Mouse (Mus musculus) liver, embryonic 12.5 days (tissue): ENCODE measurements at regions not wholly inside any gene's neighbourhood (a gene's known extent, or its start where the extent isn't known, plus 50 kb on each side); places are given as distances from the start of the nearest gene placed in this dataset.

Source experiments
- ATAC-seq: fragments of 200-750 bp; cut with Nextera tagmentation; 2 replicates; pipeline ENCODE4 v1.8.0; 2017; ENCODE audit warnings: moderate number of reproducible peaks, mild to moderate bottlenecking, moderate library complexity
- H3K27ac ChIP-seq: fragments of 300-500 bp; sonication (generic); 2 replicates; pipeline ENCODE4 v1.5.1; 2016; ENCODE audit warnings: mild to moderate bottlenecking
- H3K27me3 ChIP-seq: fragments of 300-500 bp; sonication (generic); replicated peaks from 2 replicates; pipeline ENCODE4 v1.6.1; 2016; ENCODE audit warnings: mild to moderate bottlenecking, moderate library complexity
- H3K36me3 ChIP-seq: fragments of 300-500 bp; sonication (generic); 2 replicates; pipeline ENCODE4 v1.6.1; 2016; ENCODE audit warnings: mild to moderate bottlenecking, moderate library complexity
- H3K4me1 ChIP-seq: fragments of 300-500 bp; sonication (generic); 2 replicates; pipeline ENCODE4 v1.6.1; 2016
- H3K4me2 ChIP-seq: fragments of 300-500 bp; sonication (generic); 2 replicates; pipeline ENCODE4 v1.6.1; 2016; ENCODE audit warnings: mild to moderate bottlenecking, moderate library complexity
- H3K4me3 ChIP-seq: fragments of 300-500 bp; sonication (generic); 2 replicates; pipeline ENCODE4 v1.5.1; 2016; ENCODE audit warnings: mild to moderate bottlenecking, moderate library complexity
- H3K9ac ChIP-seq: fragments of 300-500 bp; sonication (generic); 2 replicates; pipeline ENCODE4 v1.6.1; 2016; ENCODE audit warnings: mild to moderate bottlenecking, moderate library complexity
- H3K9me3 ChIP-seq: fragments of 300-500 bp; sonication (generic); replicated peaks from 2 replicates; pipeline ENCODE4 v1.6.1; 2016; ENCODE audit warnings: mild to moderate bottlenecking, moderate library complexity
- WGBS: fragments of 180-500 bp; shearing (Covaris S2); methylation state at CpG from one replicate; pipeline ENCODE4 v1.1.7; 2016; ENCODE audit not compliant: insufficient replicate concordance; 5-methylcytosine and 5-hydroxymethylcytosine counted together

DNA sequence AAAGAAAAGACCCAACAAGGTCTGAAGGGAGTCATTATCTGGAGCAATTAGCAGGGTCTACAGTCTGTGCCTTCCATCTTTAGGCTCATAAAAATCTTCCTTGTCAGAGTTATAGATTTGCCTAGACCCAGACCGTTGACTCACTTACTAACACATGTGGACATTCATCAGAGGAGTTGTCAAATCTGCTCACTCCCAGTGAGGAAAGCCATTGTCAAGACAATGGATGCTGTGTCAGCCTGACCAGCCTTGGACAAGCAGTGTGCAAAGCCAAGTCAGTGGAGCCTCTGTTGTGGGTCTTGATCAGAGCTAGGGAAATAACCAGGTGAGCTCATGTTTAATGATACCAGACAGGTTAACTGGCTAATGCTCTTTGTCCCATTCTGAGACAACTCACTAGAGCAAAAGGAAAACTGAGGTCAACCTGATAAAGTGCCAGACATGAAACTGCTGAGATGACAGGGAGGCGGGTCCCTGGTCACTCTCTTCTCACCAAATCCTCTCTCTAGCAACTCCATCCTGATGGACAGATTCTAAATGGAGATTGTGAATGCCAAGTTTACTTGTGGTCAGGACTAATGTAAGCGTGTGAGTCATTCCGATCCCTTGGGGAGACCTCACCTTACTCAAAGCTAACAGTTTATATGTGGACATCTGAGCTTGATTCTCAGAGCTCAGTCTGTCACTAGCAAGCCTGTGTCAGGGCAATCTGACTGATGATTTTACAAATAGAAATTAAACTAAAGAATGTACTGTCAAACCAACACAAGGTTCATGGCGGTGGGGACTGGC lies 320.6 kb upstream of the Gm26657 start:
- no peaks in the 10 kb centered on the region for H3K27me3 ChIP-seq
- no peak for ATAC-seq
- WGBS = 68% methylated on average over 5 of the region's 5 CpGs
- H3K4me1 ChIP-seq = no peaks in the 10 kb centered on the region
- H3K9me3 ChIP-seq = no peaks in the 10 kb centered on the region
- no peak overlapping the region for H3K27ac ChIP-seq
- no peak overlapping the region for H3K9ac ChIP-seq
- no peak overlapping the region for H3K4me2 ChIP-seq
- H3K36me3 ChIP-seq = no peaks in the 10 kb centered on the region
- H3K4me3 ChIP-seq = no peak overlapping the region

DNA sequence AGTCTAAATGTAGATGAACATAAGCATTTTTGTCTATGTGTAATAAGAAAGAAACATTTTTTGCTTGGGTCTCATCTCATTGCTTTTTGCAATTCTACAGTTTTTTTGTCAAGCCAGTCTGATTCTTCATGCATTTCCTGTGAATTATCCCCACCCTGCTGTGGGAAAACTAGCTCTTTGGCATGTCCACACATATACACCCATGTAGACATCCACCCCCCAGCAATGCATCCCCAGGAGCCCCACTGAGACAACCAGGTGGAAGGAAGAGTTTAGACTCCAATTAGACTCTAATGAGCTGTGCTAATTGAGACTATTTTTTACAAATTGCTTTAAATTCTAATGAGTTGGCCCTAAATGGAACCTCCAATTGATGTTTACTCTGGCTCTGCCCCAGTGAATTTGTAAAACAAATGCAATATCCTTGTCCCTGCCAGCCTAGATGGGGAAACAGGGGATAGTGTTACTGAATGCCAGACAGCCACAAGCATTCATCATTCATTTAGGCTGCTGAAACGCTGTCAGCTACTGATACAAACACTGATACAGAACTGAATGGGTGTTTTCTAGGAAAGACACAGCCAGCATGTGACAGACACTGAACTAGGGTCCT lies 328.7 kb upstream of the Gm26657 start:
- Histone ChIP-seq H3K4me2 (no peak overlapping the region), H3K9me3 (no peaks in the 10 kb centered on the region), H3K27ac (no peak overlapping the region), H3K27me3 (no peaks in the 10 kb centered on the region), H3K9ac (no peak overlapping the region), H3K36me3 (no peaks in the 10 kb centered on the region), H3K4me3 (no peak overlapping the region), H3K4me1 (no peaks in the 10 kb centered on the region)
- 34% methylated on average over 1 of the region's 1 CpGs for WGBS
- ATAC-seq = no peak

DNA sequence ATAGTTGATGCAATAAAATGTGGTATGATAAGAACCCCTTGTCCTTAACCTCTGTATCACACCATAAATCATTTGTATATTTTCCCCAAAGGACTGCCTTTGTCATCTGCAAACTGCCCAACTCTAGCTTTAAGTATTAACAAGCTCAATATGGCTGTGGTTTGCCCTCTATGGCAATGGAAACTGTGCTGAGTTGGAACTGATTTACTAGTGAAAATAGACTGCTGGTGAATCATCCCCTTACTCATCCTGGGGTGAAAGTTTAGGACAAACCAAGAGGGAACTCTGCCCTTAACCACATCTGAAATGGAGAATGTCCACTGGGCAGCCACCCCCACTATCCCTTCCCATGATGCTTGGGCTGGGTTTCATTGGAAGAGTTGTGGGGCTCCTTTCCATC lies 346.1 kb upstream of the Gm26657 start:
- Histone ChIP-seq H3K36me3 (no peaks in the 10 kb centered on the region), H3K27me3 (no peaks in the 10 kb centered on the region), H3K27ac (no peak overlapping the region), H3K9me3 (no peaks in the 10 kb centered on the region), H3K4me2 (no peak overlapping the region), H3K4me3 (no peak overlapping the region), H3K4me1 (no peaks in the 10 kb centered on the region), H3K9ac (no peak overlapping the region)
- ATAC-seq = no peak

DNA sequence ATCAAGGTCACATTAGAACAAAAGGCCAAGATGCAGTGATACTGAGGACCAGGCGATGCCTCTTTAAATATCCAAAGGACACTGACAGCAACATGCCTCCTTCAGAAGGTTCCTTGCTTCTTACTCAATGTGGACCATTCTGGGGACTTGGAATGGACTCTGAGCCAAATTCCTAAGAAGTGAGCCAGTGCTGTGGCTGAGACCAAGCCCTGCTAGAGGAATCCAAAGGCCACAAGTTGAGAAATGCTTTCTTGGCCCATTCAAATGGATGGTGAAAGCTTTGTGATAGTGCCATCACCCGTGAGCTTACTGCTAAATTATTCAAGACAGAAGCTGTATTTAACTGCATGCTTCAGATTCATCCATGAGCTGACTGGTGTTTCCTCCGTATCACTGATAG lies 352.8 kb upstream of the Gm26657 start:
- H3K4me1 ChIP-seq = no peaks in the 10 kb centered on the region
- H3K4me2 ChIP-seq = no peak overlapping the region
- 53% methylated on average over 3 of the region's 3 CpGs for WGBS
- no peaks in the 10 kb centered on the region for H3K27me3 ChIP-seq
- no peaks in the 10 kb centered on the region for H3K36me3 ChIP-seq
- no peak overlapping the region for H3K27ac ChIP-seq
- no peak for ATAC-seq
- no peak overlapping the region for H3K4me3 ChIP-seq
- H3K9me3 ChIP-seq = no peaks in the 10 kb centered on the region
- no peak overlapping the region for H3K9ac ChIP-seq

DNA sequence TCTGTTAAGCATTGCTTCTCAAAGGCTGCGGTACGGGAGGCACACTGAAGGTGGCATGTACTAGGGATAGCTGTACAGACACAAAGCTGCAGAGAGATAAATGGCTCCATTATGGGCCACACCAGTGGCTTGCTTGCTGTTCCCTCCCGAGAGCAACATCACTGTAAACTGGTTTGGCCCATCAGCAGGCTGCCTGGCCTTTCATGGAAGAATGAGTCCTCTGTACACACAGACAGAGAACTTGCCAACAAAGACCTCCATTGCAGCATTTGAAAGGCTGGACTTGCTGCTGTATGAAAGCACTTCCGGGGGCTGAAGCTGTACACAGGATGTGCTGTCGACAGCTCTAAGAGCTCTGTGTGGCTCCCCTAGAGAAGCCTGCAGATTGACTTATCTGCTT lies 364.1 kb upstream of the Gm26657 start:
- no peak for ATAC-seq

DNA sequence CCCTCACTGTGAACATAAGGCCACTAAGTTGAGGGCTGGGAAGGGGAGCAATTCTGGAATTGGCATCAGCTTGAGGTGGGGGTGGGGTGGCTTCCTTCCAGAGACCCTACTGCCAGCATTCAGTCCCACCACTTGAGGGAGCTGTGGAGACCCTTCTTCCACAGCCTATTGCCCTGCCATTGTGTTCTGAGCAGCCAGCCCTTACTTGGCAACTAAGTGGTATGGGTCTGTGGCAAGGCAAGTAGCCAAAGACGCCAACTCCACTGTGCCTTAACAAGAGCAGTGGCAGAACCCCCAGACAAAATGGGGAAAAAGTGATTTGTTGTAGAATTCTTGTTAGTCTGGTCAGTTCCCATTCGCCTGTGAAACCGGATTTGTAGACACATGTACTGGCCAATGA lies 365.4 kb upstream of the Gm26657 start:
- Histone ChIP-seq H3K9ac (no peak overlapping the region), H3K4me2 (no peak overlapping the region), H3K27me3 (no peaks in the 10 kb centered on the region), H3K27ac (no peak overlapping the region), H3K4me1 (no peaks in the 10 kb centered on the region), H3K9me3 (no peaks in the 10 kb centered on the region), H3K36me3 (no peaks in the 10 kb centered on the region), H3K4me3 (no peak overlapping the region)
- 77% methylated on average over 3 of the region's 3 CpGs for WGBS
- ATAC-seq = no peak

More for the DNA sequence above, 364.1 kb upstream of the Gm26657 start:
- Histone ChIP-seq H3K27me3 (no peaks in the 10 kb centered on the region), H3K4me2 (no peak overlapping the region), H3K36me3 (no peaks in the 10 kb centered on the region), H3K9me3 (no peaks in the 10 kb centered on the region), H3K4me3 (no peak overlapping the region), H3K9ac (no peak overlapping the region), H3K4me1 (no peaks in the 10 kb centered on the region), H3K27ac (no peak overlapping the region)
- 66% methylated on average over 5 of the region's 5 CpGs for WGBS

DNA sequence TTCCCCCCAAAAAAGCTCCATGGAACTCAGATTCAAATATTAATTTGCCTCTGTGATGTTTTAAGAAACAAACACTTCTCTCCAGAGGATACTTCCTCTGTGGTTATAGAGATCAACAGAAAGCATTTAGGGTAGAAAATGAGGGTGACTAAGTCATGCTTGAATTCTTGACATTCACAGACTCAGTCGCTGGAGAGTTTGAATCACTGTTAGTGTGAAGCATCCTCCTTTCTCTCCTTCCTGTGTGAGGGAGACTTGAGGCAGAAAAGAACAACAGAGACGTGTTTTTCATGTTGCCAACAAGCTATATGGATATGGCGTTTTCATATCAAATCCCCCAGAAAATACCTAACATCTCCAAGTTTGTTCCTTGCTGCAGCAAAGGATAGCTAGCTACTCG lies 366.1 kb upstream of the Gm26657 start:
- ATAC-seq = no peak
- WGBS = 67% methylated on average over 4 of the region's 4 CpGs
- H3K9ac ChIP-seq = no peak overlapping the region
- H3K27me3 ChIP-seq = no peaks in the 10 kb centered on the region
- H3K27ac ChIP-seq = no peak overlapping the region
- no peak overlapping the region for H3K4me2 ChIP-seq
- no peak overlapping the region for H3K4me3 ChIP-seq
- H3K9me3 ChIP-seq = no peaks in the 10 kb centered on the region
- no peaks in the 10 kb centered on the region for H3K36me3 ChIP-seq
- no peaks in the 10 kb centered on the region for H3K4me1 ChIP-seq

DNA sequence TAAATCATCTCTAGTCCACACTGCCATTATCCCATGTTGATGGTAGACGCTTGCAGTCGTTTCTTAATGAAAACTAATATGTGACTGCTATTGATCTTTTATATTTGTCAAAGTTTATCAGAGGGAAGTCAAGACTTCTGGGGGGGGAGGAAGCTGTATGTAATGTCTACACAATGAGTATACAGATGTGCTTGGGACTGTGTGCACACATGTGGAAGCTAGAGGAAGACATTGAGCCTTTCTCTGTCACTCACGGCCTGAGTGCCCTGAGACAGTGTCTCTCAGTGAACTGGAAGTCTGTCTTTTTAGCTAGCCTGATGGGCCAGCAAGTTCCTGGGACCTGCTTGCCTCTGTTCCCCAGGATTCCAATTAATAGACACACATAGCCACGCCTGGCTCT lies 366.7 kb upstream of the Gm26657 start:
- Histone ChIP-seq H3K9me3 (no peaks in the 10 kb centered on the region), H3K27me3 (no peaks in the 10 kb centered on the region), H3K4me2 (no peak overlapping the region), H3K4me3 (no peak overlapping the region), H3K4me1 (no peaks in the 10 kb centered on the region), H3K9ac (no peak overlapping the region), H3K27ac (no peak overlapping the region), H3K36me3 (no peaks in the 10 kb centered on the region)
- WGBS = 59% methylated on average over 4 of the region's 4 CpGs
- ATAC-seq = no peak

DNA sequence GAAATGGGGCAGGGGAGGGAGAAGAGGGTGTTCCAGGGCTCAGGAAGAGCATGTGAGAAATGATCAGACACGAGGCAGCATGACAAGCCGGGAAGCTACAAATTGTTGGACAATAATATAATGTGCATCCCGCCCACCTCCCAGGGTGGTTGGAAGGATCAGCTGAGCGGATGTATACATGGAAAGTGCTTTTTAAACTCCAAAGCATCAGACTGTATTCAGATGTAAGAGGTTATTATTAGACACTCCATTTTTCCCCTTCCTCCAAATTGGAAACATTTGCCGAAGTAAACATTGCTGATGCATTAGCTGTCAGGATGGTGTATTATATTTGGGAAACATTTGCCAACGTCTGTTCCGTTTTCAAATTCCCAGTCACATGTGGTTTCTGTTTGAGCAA lies 367.2 kb upstream of the Gm26657 start:
- no peak for ATAC-seq
- H3K4me1 ChIP-seq = no peaks in the 10 kb centered on the region
- WGBS = 64% methylated on average over 7 of the region's 7 CpGs
- H3K9me3 ChIP-seq = no peaks in the 10 kb centered on the region
- H3K27ac ChIP-seq = no peak overlapping the region
- H3K9ac ChIP-seq = no peak overlapping the region
- H3K4me2 ChIP-seq = no peak overlapping the region
- no peaks in the 10 kb centered on the region for H3K36me3 ChIP-seq
- no peak overlapping the region for H3K4me3 ChIP-seq
- no peaks in the 10 kb centered on the region for H3K27me3 ChIP-seq

DNA sequence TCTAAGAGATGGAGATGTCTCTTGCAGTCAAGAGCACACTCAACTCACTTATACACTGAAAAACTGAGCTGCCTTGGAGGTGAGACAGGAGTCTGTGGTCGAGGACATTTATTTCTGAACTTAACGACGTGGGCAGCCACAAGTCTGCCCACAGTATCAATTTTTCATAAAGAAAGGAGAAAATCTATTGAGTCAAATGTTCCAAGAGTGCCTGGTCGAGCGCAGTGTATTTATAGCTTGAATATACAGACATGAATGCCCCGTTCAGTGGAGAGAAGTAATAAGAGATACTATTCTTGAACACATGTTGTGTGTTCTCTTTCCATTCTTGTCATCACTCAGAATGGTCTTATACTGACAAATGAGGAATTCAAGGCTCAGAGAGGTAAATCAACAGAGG lies 375.3 kb upstream of the Gm26657 start:
- H3K27me3 ChIP-seq = no peaks in the 10 kb centered on the region
- H3K27ac ChIP-seq = no peak overlapping the region
- WGBS = 63% methylated on average over 6 of the region's 6 CpGs
- H3K9ac ChIP-seq = no peak overlapping the region
- no peaks in the 10 kb centered on the region for H3K36me3 ChIP-seq
- no peak for ATAC-seq
- H3K4me3 ChIP-seq = no peak overlapping the region
- no peaks in the 10 kb centered on the region for H3K9me3 ChIP-seq
- no peak overlapping the region for H3K4me2 ChIP-seq
- no peaks in the 10 kb centered on the region for H3K4me1 ChIP-seq

DNA sequence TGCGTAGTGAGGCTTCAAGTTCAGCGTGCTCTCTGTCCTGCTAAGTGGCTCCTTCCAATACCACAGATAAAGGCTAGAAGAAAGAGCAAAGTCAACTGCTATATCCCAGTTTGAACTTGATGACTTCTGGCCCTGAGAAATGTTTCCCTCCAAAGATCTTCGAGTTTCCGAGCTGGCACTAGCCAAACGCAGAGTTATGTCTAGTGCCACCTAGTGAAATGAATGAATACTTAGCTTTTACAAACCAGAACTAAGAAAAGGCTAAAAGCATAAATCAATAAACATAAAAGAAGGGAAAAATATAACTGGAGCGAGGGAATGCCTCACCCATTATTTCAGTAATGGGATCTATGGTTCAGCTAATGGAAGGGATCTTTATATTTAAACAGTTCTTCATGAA lies 377.7 kb upstream of the Gm26657 start:
- no peak overlapping the region for H3K27ac ChIP-seq
- no peaks in the 10 kb centered on the region for H3K36me3 ChIP-seq
- no peak for ATAC-seq
- no peaks in the 10 kb centered on the region for H3K9me3 ChIP-seq
- H3K27me3 ChIP-seq = no peaks in the 10 kb centered on the region
- no peak overlapping the region for H3K9ac ChIP-seq
- 49% methylated on average over 6 of the region's 6 CpGs for WGBS
- no peak overlapping the region for H3K4me2 ChIP-seq
- H3K4me1 ChIP-seq = no peaks in the 10 kb centered on the region
- H3K4me3 ChIP-seq = no peak overlapping the region

DNA sequence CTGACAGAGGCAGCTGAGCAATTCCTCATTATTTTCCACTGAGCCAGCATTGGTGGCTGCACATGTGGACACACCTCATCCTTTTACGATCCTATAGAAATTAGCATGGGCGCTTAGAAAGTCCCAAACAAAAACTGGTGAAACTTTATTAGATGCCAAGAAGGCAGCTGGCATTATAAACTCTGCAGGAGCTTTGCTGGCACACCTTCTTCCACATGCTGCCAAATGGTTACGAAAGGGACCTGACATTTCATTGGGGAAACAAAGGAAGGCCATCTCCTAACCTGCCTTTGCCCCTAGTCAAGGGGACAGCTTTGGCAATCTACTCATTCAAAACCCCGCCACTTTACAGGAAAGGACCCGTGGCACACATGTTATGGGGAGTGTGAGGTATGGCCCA lies 390.7 kb upstream of the Gm26657 start:
- no peaks in the 10 kb centered on the region for H3K27me3 ChIP-seq
- no peaks in the 10 kb centered on the region for H3K4me1 ChIP-seq
- H3K9ac ChIP-seq = no peak overlapping the region
- H3K27ac ChIP-seq = no peak overlapping the region
- H3K4me2 ChIP-seq = no peak overlapping the region
- no peak overlapping the region for H3K4me3 ChIP-seq
- ATAC-seq = no peak
- 74% methylated on average over 5 of the region's 5 CpGs for WGBS
- H3K36me3 ChIP-seq = no peaks in the 10 kb centered on the region
- H3K9me3 ChIP-seq = no peaks in the 10 kb centered on the region

DNA sequence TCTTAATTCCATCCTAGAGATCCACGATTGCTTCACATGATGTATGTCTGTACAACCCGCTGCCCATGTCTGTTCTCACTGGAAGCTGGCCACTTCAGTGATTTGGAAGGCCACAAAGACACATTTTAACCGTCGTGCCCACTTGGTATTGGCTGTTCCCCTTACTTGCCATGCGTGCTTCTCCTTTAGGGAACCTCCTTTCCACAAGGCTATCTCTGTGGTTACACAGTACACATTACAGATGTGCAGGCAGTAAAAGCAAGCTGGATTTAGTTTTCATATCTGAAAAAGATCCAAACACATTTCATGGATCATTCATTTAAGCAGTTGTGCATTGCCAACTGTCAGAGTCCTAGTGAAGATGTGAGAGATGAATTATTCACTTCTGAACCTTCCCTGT lies 414.7 kb upstream of the Gm26657 start:
- Histone ChIP-seq H3K4me3 (no peak overlapping the region), H3K9ac (no peak overlapping the region), H3K9me3 (no peaks in the 10 kb centered on the region), H3K27me3 (no peaks in the 10 kb centered on the region), H3K4me2 (no peak overlapping the region), H3K4me1 (no peaks in the 10 kb centered on the region), H3K27ac (no peak overlapping the region), H3K36me3 (no peaks in the 10 kb centered on the region)
- WGBS = 56% methylated on average over 5 of the region's 5 CpGs
- ATAC-seq = no peak
